Mouse (Mus musculus) gastrocnemius, postnatal 14 days (tissue): ENCODE data around the gene Galnt2. TPM values are rescaled to one million over a fixed set of nuclear protein-coding genes. Genes with fewer than 3 reads are reported as not detected.

Experiments
- DNase-seq: peaks from one replicate; pipeline ENCODE4 v3.0.0; 2021; ENCODE audit warnings: mixed read lengths
- intact Hi-C: fragments of 180-260 bp; cut with DNase I; formaldehyde crosslinking; loops from one replicate; pipeline ENCODE4 v1.15.1; 2025; ENCODE audit warnings: low total_unique reads
- total RNA-seq, 2 experiments: library from RNA; stranded (reverse); gene quantifications; 2 replicates each; pipeline ENCODE4 v1.2.3; 2021

The Galnt2 gene
- total RNA-seq, 2 experiments from 2014 or later: 30.4 to 32.4 TPM

DNA sequence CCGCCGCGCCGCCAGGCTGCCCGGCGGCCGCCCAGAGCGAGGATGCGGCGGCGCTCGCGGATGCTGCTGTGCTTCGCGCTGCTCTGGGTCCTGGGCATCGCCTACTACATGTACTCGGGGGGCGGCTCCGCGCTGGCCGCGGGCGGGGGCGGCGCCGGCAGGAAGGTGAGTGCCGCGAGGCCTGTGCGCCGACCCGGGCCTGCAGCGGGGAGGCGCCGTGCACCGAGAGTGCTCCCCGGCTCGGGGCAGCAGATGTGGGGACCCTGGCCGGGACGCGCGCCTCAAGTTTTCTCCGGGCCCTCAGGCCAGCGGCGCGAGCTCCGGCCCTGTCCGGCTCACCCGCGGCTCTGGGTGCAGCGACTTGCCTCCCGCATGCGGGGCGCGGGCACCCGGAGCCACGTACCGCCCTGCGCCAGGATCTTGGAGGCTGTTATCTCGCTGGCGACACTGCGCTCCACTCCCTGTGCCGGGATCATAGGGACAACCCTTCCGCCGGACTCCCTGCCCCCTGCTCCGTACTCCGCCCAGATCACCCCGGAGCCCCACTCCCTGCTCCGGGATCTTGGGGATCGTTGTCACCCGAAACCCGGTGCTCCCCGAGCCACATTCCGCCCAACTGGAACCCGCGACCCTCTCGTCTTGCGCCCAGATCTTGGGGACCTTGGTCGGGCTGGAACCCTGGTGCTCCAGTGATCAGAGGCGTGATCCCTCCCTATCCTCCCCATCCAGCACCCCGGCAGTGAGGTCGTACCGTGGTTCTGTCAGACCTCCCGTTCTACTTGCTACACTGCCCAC lies 491 bp downstream of the Galnt2 start:
- DNase-seq: peak; percentile 65
- intact Hi-C loops: loop anchor here (5.0 to 10.0 kb wide), 2 partner anchors 53 to 116 kb away; no protein-coding TSS in a partner anchor

GRCm38 (mm10) chr8:124232280-124232600 lies 1.0 kb downstream of the Galnt2 start:
- DNase-seq: no peak
- intact Hi-C loops: loop anchor here (5.0 to 10.0 kb wide), 2 partner anchors 53 to 115 kb away; no protein-coding TSS in a partner anchor

DNA sequence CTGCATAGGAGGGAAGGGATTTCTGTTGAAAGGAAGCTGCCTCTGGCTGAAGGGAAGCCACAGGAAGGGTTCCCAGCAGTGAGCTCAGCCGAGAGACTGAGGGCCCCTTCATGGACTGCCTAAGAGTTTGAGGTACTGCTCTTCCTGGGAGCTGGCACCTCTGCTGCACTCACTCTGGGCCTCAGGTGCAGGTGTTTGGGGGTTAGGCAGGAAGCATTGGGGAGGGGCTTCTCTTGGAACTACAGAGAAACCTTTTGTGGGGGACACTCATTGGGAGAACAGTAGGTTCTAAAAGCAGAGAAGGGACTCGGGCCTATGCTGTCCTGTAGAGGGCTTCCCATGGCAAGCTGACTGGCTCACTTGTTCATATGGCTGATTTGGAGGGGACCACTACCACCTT lies 3.3 kb downstream of the Galnt2 start:
- intact Hi-C loops: loop anchor here (5.0 to 10.0 kb wide), 2 partner anchors 50 to 113 kb away; no protein-coding TSS in a partner anchor
- no peak for DNase-seq

DNA sequence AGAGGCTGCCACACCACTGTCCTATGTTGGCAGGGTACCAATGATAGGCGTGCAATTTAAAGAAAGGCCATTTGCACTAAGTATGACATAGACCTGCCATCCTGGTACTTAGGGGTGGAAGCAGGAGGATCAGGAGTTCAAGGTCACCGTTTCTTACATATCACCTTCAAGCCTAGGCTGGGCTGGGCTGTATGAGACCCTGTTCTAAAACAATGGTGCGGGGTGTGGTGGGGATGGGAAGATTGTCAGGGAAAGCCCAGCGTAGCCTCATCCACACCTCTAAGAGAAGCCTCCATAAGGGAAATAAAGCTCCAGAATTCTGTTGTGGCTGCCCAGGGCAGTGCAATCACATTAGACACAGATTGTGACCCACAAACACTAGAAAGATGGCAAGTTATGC lies 4.3 kb downstream of the Galnt2 start:
- intact Hi-C loops: loop anchor here (10.0 kb wide), 1 partner anchor 49 kb away; no protein-coding TSS in a partner anchor
- DNase-seq: no peak

GRCm38 (mm10) chr8:124239350-124239749 lies 8.2 kb downstream of the Galnt2 start:
- no peak for DNase-seq
- intact Hi-C loops: loop anchor here (10.0 kb wide), 1 partner anchor 45 kb away; no protein-coding TSS in a partner anchor

GRCm38 (mm10) chr8:124240932-124241331 lies 9.7 kb downstream of the Galnt2 start:
- intact Hi-C loops: no loop called here
- DNase-seq: no peak

DNA sequence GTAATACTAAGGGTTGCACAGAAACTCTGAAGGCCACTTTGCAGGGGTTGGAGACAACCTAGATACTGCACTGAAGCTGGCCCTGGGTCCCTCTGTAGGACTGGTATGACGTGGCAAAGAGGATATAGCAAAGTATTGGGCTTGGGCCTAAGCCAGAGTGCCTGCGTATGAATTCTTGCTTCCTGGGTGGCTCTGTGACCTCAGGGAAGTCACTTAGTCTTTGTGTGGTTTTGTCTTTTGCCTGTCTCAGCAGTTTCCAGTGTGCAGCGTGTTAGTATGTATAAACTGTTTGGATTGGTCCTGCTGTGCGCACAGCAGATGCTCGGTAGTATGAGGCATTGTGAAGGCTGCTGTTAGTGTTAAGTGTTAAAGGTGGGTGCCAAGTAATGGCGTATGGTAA lies 11.0 kb downstream of the Galnt2 start:
- intact Hi-C loops: no loop called here
- no peak for DNase-seq

- DNase-seq: no peak
- intact Hi-C loops: no loop called here
Observed at GRCm38 (mm10) chr8:124242913-124243312, 11.7 kb downstream of the Galnt2 start.

DNA sequence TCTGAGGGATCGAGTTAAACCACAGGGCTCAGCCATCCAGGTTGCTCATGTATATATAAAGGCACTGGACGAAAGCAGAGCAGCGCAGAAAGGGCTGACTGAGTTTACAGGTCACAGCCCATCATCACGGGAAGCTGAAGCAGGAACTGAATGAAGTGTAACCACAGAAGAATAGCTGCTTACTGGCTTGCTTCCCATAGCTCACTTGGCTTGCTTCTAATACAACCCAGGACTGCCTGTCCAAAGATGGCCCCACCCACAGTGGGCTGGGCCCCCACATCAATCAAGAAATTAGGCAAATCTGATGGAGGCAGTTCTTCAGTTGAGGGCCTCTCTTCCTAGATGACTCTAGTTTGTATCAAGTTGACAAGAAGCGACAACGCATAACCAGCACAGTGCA lies 16.4 kb downstream of the Galnt2 start:
- intact Hi-C loops: no loop called here
- no peak for DNase-seq

- DNase-seq: no peak
- intact Hi-C loops: no loop called here
Observed at GRCm38 (mm10) chr8:124248688-124249087, 17.5 kb downstream of the Galnt2 start.

DNA sequence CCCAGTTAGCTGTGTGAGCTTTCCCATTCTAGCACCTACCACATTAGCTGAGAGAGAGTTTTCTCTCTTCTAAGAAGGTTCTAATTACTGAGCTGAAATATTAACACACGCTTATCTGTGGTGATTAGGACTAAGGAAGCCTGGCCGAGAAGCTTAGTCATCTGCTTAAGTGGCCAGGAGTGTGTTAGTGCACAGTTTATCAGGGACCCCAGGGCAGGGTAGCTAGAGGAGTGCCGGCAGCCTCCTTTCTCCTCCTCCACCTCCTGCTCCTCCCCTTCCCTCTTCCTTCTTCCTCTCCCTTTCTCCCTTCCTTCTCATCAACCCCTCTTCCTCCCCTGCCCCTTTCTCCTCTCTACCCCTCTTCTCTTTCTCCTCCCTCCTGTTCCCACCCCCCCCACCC lies 19.1 kb downstream of the Galnt2 start:
- intact Hi-C loops: no loop called here
- DNase-seq: no peak

DNA sequence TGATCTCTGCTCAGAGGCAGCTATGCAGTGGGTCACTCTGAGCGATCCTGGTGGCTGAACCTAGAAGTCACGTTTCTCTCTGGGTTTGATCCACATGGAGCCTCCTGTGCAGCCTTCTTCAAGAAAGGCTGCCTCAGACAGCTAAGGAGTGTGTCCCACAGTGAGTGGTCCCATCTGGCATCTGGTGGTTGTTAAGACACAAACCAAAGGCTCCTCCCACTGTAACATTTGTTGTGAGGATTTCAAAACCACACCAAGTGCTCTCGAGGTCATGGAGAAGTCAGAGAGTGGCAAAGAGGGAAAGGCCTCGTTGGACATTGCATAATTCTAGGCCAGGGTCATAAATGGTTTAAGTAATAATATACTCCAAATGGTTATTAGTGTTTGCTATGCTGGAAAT lies 19.6 kb downstream of the Galnt2 start:
- no peak for DNase-seq
- intact Hi-C loops: no loop called here

DNA sequence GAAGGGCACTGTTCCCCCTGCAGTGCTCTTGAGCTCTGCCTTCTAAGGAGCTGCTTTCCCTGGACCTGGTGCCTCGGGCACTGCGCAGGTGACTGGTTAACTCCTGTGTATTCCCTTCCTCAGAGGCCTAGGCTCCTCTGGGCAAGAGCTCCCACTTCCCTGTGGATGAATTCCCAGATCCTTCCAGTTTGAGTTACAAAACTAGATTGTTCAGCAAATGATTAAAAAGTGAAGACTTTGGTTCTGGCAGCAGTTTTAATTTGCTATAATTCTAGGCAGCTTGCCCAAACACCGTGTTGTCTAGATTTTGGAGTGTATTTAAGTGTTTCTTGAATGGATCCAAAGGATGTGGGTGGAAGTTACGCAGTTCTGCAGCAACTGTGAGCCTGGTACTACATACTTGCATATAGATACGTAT lies 21.4 kb downstream of the Galnt2 start:
- DNase-seq: no peak
- intact Hi-C loops: no loop called here

DNA sequence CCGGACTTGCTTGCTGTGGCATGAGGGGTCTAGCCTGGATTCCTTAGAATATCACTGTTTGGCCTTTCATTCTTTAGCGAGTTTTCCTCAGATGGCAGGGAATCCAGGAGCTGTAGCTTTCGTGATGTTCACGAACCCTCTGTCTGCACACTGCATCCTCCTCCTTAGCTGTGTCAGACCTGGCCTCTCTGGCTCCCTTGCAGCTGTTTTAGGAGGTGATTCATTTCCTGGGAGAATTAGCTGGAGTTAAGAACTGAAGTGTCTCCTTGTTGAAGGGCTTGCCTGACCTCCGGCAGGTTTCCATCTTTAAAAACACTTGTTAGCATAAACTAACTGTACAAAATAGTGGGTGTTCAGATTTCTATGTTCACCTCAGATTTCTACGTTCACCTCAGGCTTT lies 22.7 kb downstream of the Galnt2 start:
- intact Hi-C loops: no loop called here
- DNase-seq: no peak

DNA sequence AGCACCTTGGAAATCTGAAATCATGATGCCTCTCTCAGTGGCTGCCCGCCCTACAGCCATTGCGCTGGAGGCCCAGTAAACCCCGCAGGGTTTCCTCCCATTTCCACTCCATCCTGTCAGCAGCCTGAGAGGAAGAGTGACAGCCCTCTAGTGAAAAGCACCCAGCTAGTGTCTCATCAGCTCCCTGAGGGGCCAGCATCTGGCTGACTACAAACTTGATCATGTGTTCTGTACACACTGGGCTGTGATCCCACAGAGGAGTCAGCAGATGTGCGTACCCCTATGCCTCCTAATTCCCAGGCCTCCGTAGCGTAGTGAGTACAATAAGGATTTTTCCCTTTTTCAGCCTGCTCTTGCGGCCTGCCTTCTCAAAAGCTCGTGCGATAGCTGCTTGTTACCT lies 25.6 kb downstream of the Galnt2 start:
- peak; percentile 27 for DNase-seq
- intact Hi-C loops: no loop called here

GRCm38 (mm10) chr8:124257363-124257762 lies 26.2 kb downstream of the Galnt2 start:
- intact Hi-C loops: no loop called here
- peak; percentile 81 for DNase-seq

GRCm38 (mm10) chr8:124259146-124259545 lies 28.0 kb downstream of the Galnt2 start:
- DNase-seq: no peak
- intact Hi-C loops: no loop called here

DNA sequence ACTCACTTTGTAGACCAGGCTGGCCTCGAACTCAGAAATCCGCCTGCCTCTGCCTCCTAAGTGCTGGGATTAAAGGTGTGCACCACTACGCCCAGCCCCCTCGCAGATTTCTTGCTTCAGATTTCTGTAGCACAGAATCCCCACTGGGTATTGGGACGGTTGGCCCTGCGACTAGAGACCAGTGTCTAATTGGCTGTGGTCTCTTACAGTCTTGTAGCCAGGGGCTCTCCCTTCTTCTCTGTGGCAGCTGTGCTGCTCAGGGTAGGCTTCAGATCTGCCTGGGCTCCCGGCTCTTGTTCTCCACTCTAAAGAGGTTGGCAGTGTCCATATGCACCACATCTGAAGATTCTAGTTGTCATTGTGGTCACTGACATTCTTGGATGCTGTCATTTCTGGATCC lies 28.7 kb downstream of the Galnt2 start:
- DNase-seq: no peak

GRCm38 (mm10) chr8:124260371-124260770 lies 29.2 kb downstream of the Galnt2 start:
- intact Hi-C loops: no loop called here
- DNase-seq: no peak

More for the DNA sequence above, 28.7 kb downstream of the Galnt2 start:
- intact Hi-C loops: no loop called here

DNA sequence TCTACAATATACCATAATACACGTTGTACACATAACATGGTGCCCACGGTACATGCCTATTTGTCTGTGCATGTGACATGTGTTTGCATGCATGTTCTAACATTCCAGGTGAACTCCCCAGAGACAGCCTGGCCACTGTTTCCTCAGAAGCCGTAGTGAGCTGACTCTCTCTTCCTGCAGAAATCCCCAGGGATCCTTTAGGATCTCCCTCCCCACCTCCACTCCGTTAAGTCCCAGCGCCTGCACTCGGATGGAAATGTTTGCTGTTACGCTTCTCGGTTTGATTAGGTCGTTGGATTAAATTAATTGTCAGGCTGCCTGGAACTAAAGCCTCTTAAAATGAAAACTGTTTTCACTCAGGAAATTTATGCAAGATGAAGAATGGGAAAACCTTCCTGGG lies 31.9 kb downstream of the Galnt2 start:
- intact Hi-C loops: no loop called here
- DNase-seq: no peak

DNA sequence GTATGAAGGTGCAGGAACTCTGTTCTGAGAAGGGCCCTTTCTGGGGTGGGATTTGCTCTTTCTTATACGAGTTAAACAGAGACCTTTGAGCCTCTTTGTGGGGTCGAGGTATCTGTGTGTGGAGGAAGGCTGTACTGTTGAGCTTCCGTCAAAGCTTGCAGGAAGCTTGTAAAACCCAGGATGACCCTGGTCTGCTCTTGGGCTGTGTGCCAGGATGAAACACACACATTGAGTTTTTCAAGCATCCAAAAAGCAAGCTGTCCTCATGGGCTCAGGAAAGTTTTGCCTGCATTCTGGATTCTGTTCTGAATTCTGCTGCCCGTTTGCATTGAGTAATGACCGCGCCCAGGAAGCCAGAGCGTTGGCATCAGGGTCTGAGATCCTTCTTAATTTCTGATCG lies 32.8 kb downstream of the Galnt2 start:
- DNase-seq: no peak
- intact Hi-C loops: no loop called here
